Mouse (Mus musculus) spleen, adult 2 months (tissue): ENCODE measurements around the gene Vmn2r15. TPM values are rescaled to one million over a fixed set of nuclear protein-coding genes. Genes with fewer than 3 reads are reported as not detected.

ENCODE experiments used
- DNase-seq, 2 experiments: peaks; one replicate each; pipeline versions ENCODE4 v3.0.0 to v3.0.0-alpha.2; 2012 to 2021; ENCODE audit warnings: low spot score in 2 of 2, low read depth in 1 of 2
- H3K27ac ChIP-seq: fragments of 200-500 bp; 2 replicates; pipeline ENCODE4 v1.5.1; 2012; ENCODE audit warnings: low read length, inconsistent platforms; ENCODE audit not compliant: insufficient read depth
- H3K27me3 ChIP-seq: fragments of 200-500 bp; 2 replicates; pipeline ENCODE4 v1.6.1; 2012; ENCODE audit warnings: mild to moderate bottlenecking, moderate library complexity, low read length, inconsistent platforms; ENCODE audit not compliant: control insufficient read depth, insufficient read depth
- H3K36me3 ChIP-seq: fragments of 200-500 bp; 2 replicates; pipeline ENCODE4 v1.6.1; 2012; ENCODE audit warnings: mild to moderate bottlenecking, low read length, inconsistent platforms; ENCODE audit not compliant: control insufficient read depth, insufficient read depth
- H3K4me1 ChIP-seq: fragments of 200-500 bp; 2 replicates; pipeline ENCODE4 v1.6.1; 2011; ENCODE audit warnings: inconsistent platforms; ENCODE audit not compliant: control insufficient read depth, insufficient read depth, insufficient read length
- H3K4me3 ChIP-seq: fragments of 200-500 bp; 2 replicates; pipeline ENCODE4 v1.5.1; 2011; ENCODE audit warnings: mild to moderate bottlenecking, inconsistent platforms; ENCODE audit not compliant: insufficient read depth, insufficient read length; ENCODE audit errors: extremely low read depth
- CTCF ChIP-seq: fragments of 200-500 bp; IDR thresholded peaks from 2 replicates; pipeline ENCODE4 v1.5.1; 2011; ENCODE audit warnings: mild to moderate bottlenecking, inconsistent platforms; ENCODE audit not compliant: insufficient read depth, insufficient read length, insufficient replicate concordance; ENCODE audit errors: extremely low read depth
- POLR2A ChIP-seq: fragments of 200-500 bp; IDR thresholded peaks from 2 replicates; pipeline ENCODE4 v1.6.1; 2011; ENCODE audit warnings: low read depth, low read length, inconsistent platforms
- WGBS: fragments of 180-500 bp; shearing (Covaris S2); methylation state at CpG from one replicate; pipeline ENCODE4 v1.1.7; 2018; 5-methylcytosine and 5-hydroxymethylcytosine counted together
- polyA plus RNA-seq: library from polyadenylated mRNA; depleted of rRNA; stranded (reverse); fragments of >200 nt; gene quantifications from 2 replicates; pipeline ENCODE4 v1.2.3, GENCODE M21; 2012; rRNA removed

Vmn2r15 gene
- polyA plus RNA-seq = not detected in 2 replicates

DNA sequence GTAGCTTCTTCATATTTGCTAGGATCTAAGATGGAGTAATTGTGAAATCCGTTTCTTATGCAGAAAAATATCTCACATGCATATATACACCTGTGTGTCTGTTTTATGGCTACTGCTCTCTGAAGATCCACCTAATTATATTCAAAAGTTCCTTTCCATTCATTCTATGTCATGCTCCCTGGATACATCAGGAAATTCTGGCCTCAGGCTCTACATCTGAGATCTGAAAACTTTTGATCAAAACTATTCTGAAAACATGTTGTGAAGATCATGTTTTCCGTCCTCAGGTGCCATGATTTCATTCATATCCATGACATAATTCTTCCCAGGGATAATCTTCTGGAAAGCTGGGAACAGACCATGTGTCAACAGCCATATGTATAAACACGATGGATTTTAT is at the start of gene Vmn2r15:
Vmn2r15 (minus strand) TSS at position 101 of the 400 bp plus-strand sequence.
- Histone ChIP-seq H3K4me1 (no peaks in the 10 kb centered on the region), H3K27ac (no peak within 1 kb of the TSS), H3K36me3 (no peaks in the 10 kb centered on the region), H3K27me3 (no peaks in the 10 kb centered on the region), H3K4me3 (no peak within 1 kb of the TSS)
- no peak for DNase-seq
- TF ChIP-seq CTCF = no peak
- 57% methylated on average over 3 of the region's 3 CpGs for WGBS

DNA sequence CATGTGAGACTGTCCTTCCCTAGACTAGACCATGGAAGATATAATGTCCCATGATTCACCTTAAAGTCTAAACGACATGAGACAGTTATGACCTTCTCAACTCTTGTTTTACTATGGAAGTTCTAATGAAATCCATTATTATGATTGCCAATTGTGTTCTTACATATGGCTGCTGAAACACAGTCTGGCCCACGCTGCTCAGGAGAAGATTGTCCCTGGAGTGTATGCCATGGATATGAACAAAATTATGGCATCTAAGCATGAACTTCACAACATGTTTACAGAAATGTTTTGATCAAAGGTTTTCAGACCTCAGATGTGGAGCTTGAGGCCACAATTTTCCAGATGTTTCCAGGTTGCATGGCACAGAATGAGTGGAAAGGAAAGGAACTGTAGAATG is 32.4 kb upstream of the Vmn2r15 start, which contains the start of gene Vmn2r16:
Vmn2r16 (plus strand) TSS at position 301 of the 400 bp plus-strand sequence.
- no peak within 1 kb of the TSS for H3K27ac ChIP-seq
- no peaks in the 10 kb centered on the region for H3K27me3 ChIP-seq
- no peak for DNase-seq
- no peak within 1 kb of the TSS for H3K4me3 ChIP-seq
- no peaks in the 10 kb centered on the region for H3K36me3 ChIP-seq
- TF ChIP-seq CTCF = no peak
- no peak for TF ChIP-seq POLR2A
- 45% methylated on average over 2 of the region's 2 CpGs for WGBS
- H3K4me1 ChIP-seq = no peaks in the 10 kb centered on the region

DNA sequence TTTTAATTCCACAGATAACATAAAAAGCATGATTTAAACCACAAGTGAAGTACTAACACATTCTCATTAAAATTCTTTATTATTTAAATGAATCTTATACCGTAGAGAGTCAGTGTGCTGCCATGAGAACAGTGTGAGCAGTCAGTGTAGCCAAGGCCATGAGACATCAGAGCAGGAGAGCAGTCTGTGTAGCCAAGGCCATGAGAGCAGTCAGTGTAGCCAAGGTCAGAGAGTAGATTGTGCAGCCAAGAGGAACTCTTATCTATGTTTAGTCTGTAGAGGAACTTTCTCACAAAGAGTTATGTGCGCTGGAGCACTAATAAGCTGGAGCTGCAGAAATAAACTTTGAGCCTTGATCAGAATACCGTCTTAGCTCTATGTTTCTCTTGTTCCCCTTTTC is 2.8 kb downstream of the Vmn2r15 start:
- H3K36me3 ChIP-seq = no peaks in the 10 kb centered on the region

More for the DNA sequence above, 2.8 kb downstream of the Vmn2r15 start:
- DNase-seq = no peak
- no peak overlapping the region for H3K27ac ChIP-seq
- WGBS = 77% methylated on average over 3 of the region's 3 CpGs
- H3K4me3 ChIP-seq = no peak overlapping the region
- no peaks in the 10 kb centered on the region for H3K27me3 ChIP-seq
- TF ChIP-seq CTCF (no peak), POLR2A (no peak)
- no peaks in the 10 kb centered on the region for H3K4me1 ChIP-seq

Other genes starting within 250 kb of the Vmn2r15 start
- not detected in 2 replicates for gene Vmn2r11, start 238.1 kb downstream of the Vmn2r15 start, polyA plus RNA-seq
- not detected in 2 replicates for gene Vmn2r12, start 199.7 kb downstream of the Vmn2r15 start, polyA plus RNA-seq
- not detected in 2 replicates for gene Vmn2r13, start 105.4 kb downstream of the Vmn2r15 start, polyA plus RNA-seq
- not detected in 2 replicates for gene Vmn2r14, start 72.9 kb downstream of the Vmn2r15 start, polyA plus RNA-seq
- not detected in 2 replicates for gene Vmn2r16, start 32.5 kb upstream of the Vmn2r15 start, polyA plus RNA-seq
- not detected in 2 replicates for gene Vmn2r17, start 122.0 kb upstream of the Vmn2r15 start, polyA plus RNA-seq